Mouse (Mus musculus) liver, postnatal 0 days (tissue): Measurements from ENCODE around the gene Gzmb.

ENCODE experiments used
- CTCF ChIP-seq: sonication (generic); IDR thresholded peaks from 2 replicates; pipeline ENCODE4 v1.5.1; 2016; ENCODE audit warnings: antibody characterized with exemption, low read depth
- EP300 ChIP-seq: IDR thresholded peaks from 2 replicates; pipeline ENCODE4 v1.6.1; 2016; ENCODE audit warnings: antibody characterized with exemption, low read depth, mild to moderate bottlenecking

DNA sequence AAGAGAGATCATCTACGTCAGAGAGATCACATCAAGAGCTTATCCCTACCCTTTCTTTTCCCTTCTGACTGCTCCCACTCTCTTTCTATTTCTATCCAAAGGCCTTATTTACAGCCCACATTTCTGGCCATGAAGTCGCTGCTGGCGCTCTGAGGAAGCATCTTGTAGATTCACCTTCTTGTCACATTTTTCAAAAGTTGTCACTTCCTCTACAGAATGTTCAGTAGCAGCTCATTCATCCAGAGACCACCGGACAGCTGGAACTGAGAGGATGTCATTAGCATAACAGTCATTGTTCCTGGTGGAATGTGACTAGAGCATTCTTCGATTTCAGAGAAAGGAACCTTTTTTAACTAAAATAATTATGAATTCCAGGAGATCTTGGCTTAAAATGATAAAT lies 26.6 kb upstream of the Gzmb start:
- TF ChIP-seq CTCF (no peak), EP300 (no peak)
